Mouse (Mus musculus): ENCODE results near the gene Pbld2. TPM values are rescaled to one million over a fixed set of nuclear protein-coding genes. Genes with fewer than 3 reads are reported as not detected.
"Not testable (repeated sequence)": the region's sequence is repeated elsewhere in the genome, so short reads cannot be mapped to it uniquely, and the experiment has no call there.

The Pbld2 gene
- polyA plus RNA-seq, 1 experiment from 2014 or later = 1.0 TPM

- DNase-seq (ENCODE audit: low spot score) = no peak
Observed at GRCm38 (mm10) chr10:63025016-63025415, 901 bp downstream of the Pbld2 start.

- no peak for DNase-seq (ENCODE audit: low spot score)
Observed at GRCm38 (mm10) chr10:63025491-63026011, 1.4 kb downstream of the Pbld2 start.

GRCm38 (mm10) chr10:63026156-63026794 is 2.2 kb downstream of the Pbld2 start:
- no peak for DNase-seq (ENCODE audit: low spot score)

- no peak for DNase-seq (ENCODE audit: low spot score)
Observed at GRCm38 (mm10) chr10:63026795-63027160, 2.7 kb downstream of the Pbld2 start.

- DNase-seq (ENCODE audit: low spot score) = no peak
Observed at GRCm38 (mm10) chr10:63027376-63028161, 3.5 kb downstream of the Pbld2 start.

GRCm38 (mm10) chr10:63028396-63028795 is 4.3 kb downstream of the Pbld2 start:
- no peak for DNase-seq (ENCODE audit: low spot score)

GRCm38 (mm10) chr10:63032267-63032666 is 8.2 kb downstream of the Pbld2 start:
- no peak for DNase-seq (ENCODE audit: low spot score)

GRCm38 (mm10) chr10:63032956-63033355 is 8.8 kb downstream of the Pbld2 start:
- no peak for DNase-seq (ENCODE audit: low spot score)

- no peak for DNase-seq (ENCODE audit: low spot score)
Observed at GRCm38 (mm10) chr10:63038571-63039320, 14.6 kb downstream of the Pbld2 start.

GRCm38 (mm10) chr10:63039867-63040628 is 15.9 kb downstream of the Pbld2 start:
- no peak for DNase-seq (ENCODE audit: low spot score)

GRCm38 (mm10) chr10:63043154-63043553 is 19.0 kb downstream of the Pbld2 start:
- DNase-seq (ENCODE audit: low spot score) = peak; percentile 20

- DNase-seq (ENCODE audit: low spot score) = no peak
Observed at GRCm38 (mm10) chr10:63047751-63048150, 23.6 kb downstream of the Pbld2 start.

- DNase-seq (ENCODE audit: low spot score) = no peak
Observed at GRCm38 (mm10) chr10:63049106-63049505, 25.0 kb downstream of the Pbld2 start.

- no peak for DNase-seq (ENCODE audit: low spot score)
Observed at GRCm38 (mm10) chr10:63051267-63051666, 27.2 kb downstream of the Pbld2 start.

- no peak for DNase-seq (ENCODE audit: low spot score)
Observed at GRCm38 (mm10) chr10:63052011-63052410, 27.9 kb downstream of the Pbld2 start.

GRCm38 (mm10) chr10:63053007-63053406 is 28.9 kb downstream of the Pbld2 start:
- DNase-seq (ENCODE audit: low spot score) = no peak

- not testable (repeated sequence) for DNase-seq (ENCODE audit: low spot score)
Observed at GRCm38 (mm10) chr10:63054071-63054470, 30.0 kb downstream of the Pbld2 start.

GRCm38 (mm10) chr10:63054586-63054985 is 30.5 kb downstream of the Pbld2 start:
- no peak for DNase-seq (ENCODE audit: low spot score)

GRCm38 (mm10) chr10:63056966-63057750 is 33.0 kb downstream of the Pbld2 start:
- no peak for DNase-seq (ENCODE audit: low spot score)

GRCm38 (mm10) chr10:63059862-63060261 is 35.7 kb downstream of the Pbld2 start, which contains the start of gene Pbld1:
Gene Pbld1, plus strand, starts transcription at chr10:63060162.
- DNase-seq (ENCODE audit: low spot score) = no peak

Data from thymus, postnatal 0 days (tissue).